Comparison of ENCODE assay signal across 9 mouse cellular contexts in genomic region chr17:56030919-56031318, GRCm38 (mm10). TPM values are rescaled to one million over a fixed set of nuclear protein-coding genes. Genes with fewer than 3 reads are reported as not detected.
DNase-seq lines count a peak whose midpoint lies in the region; ATAC-seq lines count a peak whose summit lies in the region.
"Had no signal": no experiment of that assay in that cellular context is flagged by ENCODE, and none has a peak within 500 bp of the region (broad histone marks: within the 10 kb centered on the region; RNA-seq: fewer than 3 reads in every experiment).

No protein-coding gene starts in this region.

- peak; percentile 46 for ATAC-seq in kidney, embryonic 16.5 days (ENCODE audit: low FRiP score, low TSS enrichment)
- ATAC-seq in megakaryocyte-erythroid progenitor cell, adult 5-6 weeks (replicated peaks; ENCODE audit: low FRiP score, low TSS enrichment, poor library complexity, severe bottlenecking), result peak; percentile 73
- no peak for ATAC-seq in hindbrain, embryonic 14.5 days (ENCODE audit: low FRiP score)
- ATAC-seq in erythroid progenitor cell, adult 5-6 weeks (replicated peaks; ENCODE audit: low FRiP score, poor library complexity, severe bottlenecking), result no peak

- no peak overlapping the region for H3K4me3 ChIP-seq in kidney, embryonic 16.5 days (ENCODE audit: low read length)
- no peak overlapping the region for H3K4me3 ChIP-seq in hindbrain, embryonic 14.5 days (replicated peaks; ENCODE audit: low read length)
- H3K4me3 ChIP-seq: embryonic facial prominence, embryonic 15.5 days had no signal

- WGBS in kidney, embryonic 16.5 days, result 36% methylated on average over 5 of the region's 5 CpGs
- WGBS in hindbrain, embryonic 14.5 days, result 75% methylated on average over 5 of the region's 5 CpGs

- peak overlapping the region; percentile 57; the same call in 1 of the 2 replicates for H3K27ac ChIP-seq in kidney, embryonic 16.5 days (ENCODE audit: low read length)
- H3K27ac ChIP-seq in hindbrain, embryonic 14.5 days, result no peak overlapping the region
- H3K27ac ChIP-seq: embryonic facial prominence, embryonic 15.5 days had no signal

- peak overlapping the region; percentile 42 for H3K9ac ChIP-seq in kidney, embryonic 16.5 days (replicated peaks; ENCODE audit: low read length)
- H3K9ac ChIP-seq in hindbrain, embryonic 14.5 days, result no peak overlapping the region
- H3K9ac ChIP-seq: embryonic facial prominence, embryonic 15.5 days had no signal

- no peak overlapping the region for H3K4me2 ChIP-seq in kidney, embryonic 16.5 days (replicated peaks; ENCODE audit: low read depth, low read length)
- H3K4me2 ChIP-seq in hindbrain, embryonic 14.5 days (replicated peaks), result no peak overlapping the region
- H3K4me2 ChIP-seq: embryonic facial prominence, embryonic 15.5 days had no signal

- H3K4me1 ChIP-seq in kidney, embryonic 16.5 days (ENCODE audit: insufficient read depth, low read length), result peaks cover 62% of the 10 kb centered on the region
- peaks cover 12% of the 10 kb centered on the region; the same call in 1 of the 2 replicates for H3K4me1 ChIP-seq in hindbrain, embryonic 14.5 days (replicated peaks; ENCODE audit: control insufficient read depth, insufficient read depth, low read length)

- no peaks in the 10 kb centered on the region for H3K9me3 ChIP-seq in kidney, embryonic 16.5 days (ENCODE audit: low read length)
- H3K9me3 ChIP-seq in hindbrain, embryonic 14.5 days (ENCODE audit: control insufficient read depth, low read length), result no peaks in the 10 kb centered on the region
- H3K9me3 ChIP-seq: embryonic facial prominence, embryonic 15.5 days had no signal

- peaks cover 15% of the 10 kb centered on the region; the same call in 1 of the 2 replicates for H3K36me3 ChIP-seq in kidney, embryonic 16.5 days (ENCODE audit: insufficient read depth, low read length)
- peaks cover 48% of the 10 kb centered on the region for H3K36me3 ChIP-seq in hindbrain, embryonic 14.5 days (replicated peaks; ENCODE audit: control insufficient read depth, insufficient read depth)

- DNase-seq in cerebellum, adult 11-12 months, result peak; percentile 58
- DNase-seq in cerebellum, postnatal 36 days, result no peak
- peak; percentile 34 to 36 for DNase-seq in spleen, postnatal 36 days (ENCODE audit: low spot score in 2 of 2)
- DNase-seq in spleen, postnatal 14 days (ENCODE audit: low spot score in 2 of 2), result no peak
- no peak for DNase-seq in hindbrain, embryonic 14.5 days (ENCODE audit: low spot score)

- H3K27me3 ChIP-seq in kidney, embryonic 16.5 days (ENCODE audit: insufficient read depth, low read length), result no peaks in the 10 kb centered on the region
- H3K27me3 ChIP-seq in hindbrain, embryonic 14.5 days (ENCODE audit: control insufficient read depth, insufficient read depth, low read length), result no peaks in the 10 kb centered on the region
- H3K27me3 ChIP-seq: embryonic facial prominence, embryonic 15.5 days had no signal

RNA-seq across cellular contexts. Expression of gene Sh3gl1, which starts 5.5 kb away (rescaled TPM):
- 189 and 190 TPM in 2 replicates for polyA plus RNA-seq in kidney, embryonic 16.5 days (2015; fragmentation: Nextera tagmentation; extraction: Ambion mirVana)
- 25.2 and 35.7 TPM in 2 replicates for total RNA-seq in megakaryocyte-erythroid progenitor cell, adult 5-6 weeks (2014; fragmentation: Nextera tagmentation)
- 13.6 and 22.1 TPM in 2 replicates for total RNA-seq in megakaryocyte-erythroid progenitor cell, adult 5-6 weeks (2017)
- polyA plus RNA-seq in hindbrain, embryonic 14.5 days (2014; fragmentation: Nextera tagmentation; extraction: Ambion mirVana), result 91.1 and 94.1 TPM in 2 replicates
- 14.4 and 14.7 TPM in 2 replicates for total RNA-seq in erythroid progenitor cell, adult 5-6 weeks (2015; ENCODE audit: low replicate concordance)
- total RNA-seq in erythroid progenitor cell, adult 5-6 weeks (2017; ENCODE audit: low replicate concordance), result 27.6 and 28.1 TPM in 2 replicates

RNA-seq across cellular contexts. Expression of gene Chaf1a, which starts 9.3 kb away (rescaled TPM):
- 26.0 and 28.4 TPM in 2 replicates for polyA plus RNA-seq in kidney, embryonic 16.5 days (2015; fragmentation: Nextera tagmentation; extraction: Ambion mirVana)
- total RNA-seq in megakaryocyte-erythroid progenitor cell, adult 5-6 weeks (2014; fragmentation: Nextera tagmentation), result 46.9 and 47.7 TPM in 2 replicates
- 34.5 and 37.5 TPM in 2 replicates for total RNA-seq in megakaryocyte-erythroid progenitor cell, adult 5-6 weeks (2017)
- 3.1 and 3.6 TPM in 2 replicates for polyA plus RNA-seq in hindbrain, embryonic 14.5 days (2014; fragmentation: Nextera tagmentation; extraction: Ambion mirVana)
- total RNA-seq in erythroid progenitor cell, adult 5-6 weeks (2015; ENCODE audit: low replicate concordance), result 26.4 and 28.1 TPM in 2 replicates
- total RNA-seq in erythroid progenitor cell, adult 5-6 weeks (2017; ENCODE audit: low replicate concordance), result 32.6 and 39.0 TPM in 2 replicates

RNA-seq across cellular contexts. Expression of gene Mpnd, which starts 25.4 kb away (rescaled TPM):
- polyA plus RNA-seq in kidney, embryonic 16.5 days (2015; fragmentation: Nextera tagmentation; extraction: Ambion mirVana), result 109 and 112 TPM in 2 replicates
- 5.4 and 12.1 TPM in 2 replicates for total RNA-seq in megakaryocyte-erythroid progenitor cell, adult 5-6 weeks (2014; fragmentation: Nextera tagmentation)
- total RNA-seq in megakaryocyte-erythroid progenitor cell, adult 5-6 weeks (2017), result 2.1 and 6.2 TPM in 2 replicates
- 146 and 151 TPM in 2 replicates for polyA plus RNA-seq in hindbrain, embryonic 14.5 days (2014; fragmentation: Nextera tagmentation; extraction: Ambion mirVana)
- 4.0 and 6.7 TPM in 2 replicates for total RNA-seq in erythroid progenitor cell, adult 5-6 weeks (2015; ENCODE audit: low replicate concordance)
- total RNA-seq in erythroid progenitor cell, adult 5-6 weeks (2017; ENCODE audit: low replicate concordance), result 2.3 and 35.3 TPM in 2 replicates

RNA-seq across cellular contexts. Expression of gene Stap2, which starts 25.5 kb away (rescaled TPM):
- 21.0 and 21.4 TPM in 2 replicates for polyA plus RNA-seq in kidney, embryonic 16.5 days (2015; fragmentation: Nextera tagmentation; extraction: Ambion mirVana)
- not detected in 2 replicates for total RNA-seq in megakaryocyte-erythroid progenitor cell, adult 5-6 weeks (2014; fragmentation: Nextera tagmentation)
- total RNA-seq in megakaryocyte-erythroid progenitor cell, adult 5-6 weeks (2017), result not detected in 2 replicates
- polyA plus RNA-seq in hindbrain, embryonic 14.5 days (2014; fragmentation: Nextera tagmentation; extraction: Ambion mirVana), result 5.6 and 6.0 TPM in 2 replicates
- total RNA-seq in erythroid progenitor cell, adult 5-6 weeks (2015; ENCODE audit: low replicate concordance), result not detected in 2 replicates
- total RNA-seq in erythroid progenitor cell, adult 5-6 weeks (2017; ENCODE audit: low replicate concordance), result 0.98 TPM in 1 of 2 replicates, not detected in the other

RNA-seq across cellular contexts. Expression of gene Ubxn6, which starts 43.9 kb away (rescaled TPM):
- polyA plus RNA-seq in kidney, embryonic 16.5 days (2015; fragmentation: Nextera tagmentation; extraction: Ambion mirVana), result 46.2 and 47.2 TPM in 2 replicates
- 16.3 and 21.1 TPM in 2 replicates for total RNA-seq in megakaryocyte-erythroid progenitor cell, adult 5-6 weeks (2014; fragmentation: Nextera tagmentation)
- 13.2 and 29.1 TPM in 2 replicates for total RNA-seq in megakaryocyte-erythroid progenitor cell, adult 5-6 weeks (2017)
- polyA plus RNA-seq in hindbrain, embryonic 14.5 days (2014; fragmentation: Nextera tagmentation; extraction: Ambion mirVana), result 72.0 and 75.6 TPM in 2 replicates
- 4.7 and 8.4 TPM in 2 replicates for total RNA-seq in erythroid progenitor cell, adult 5-6 weeks (2015; ENCODE audit: low replicate concordance)
- total RNA-seq in erythroid progenitor cell, adult 5-6 weeks (2017; ENCODE audit: low replicate concordance), result 1.9 and 5.6 TPM in 2 replicates

Comparison
In these comparisons a context has a peak if more than half of its experiments do, and no peak if none do; other contexts are left out.
1. DNase-seq: peak in cerebellum, adult 11-12 months (single experiment) and spleen, postnatal 36 days (2 of 2); none in cerebellum, postnatal 36 days (0 of 2), spleen, postnatal 14 days (0 of 2) and hindbrain, embryonic 14.5 days (single experiment).
2. ATAC-seq: peak in kidney, embryonic 16.5 days (single experiment) and megakaryocyte-erythroid progenitor cell, adult 5-6 weeks (single experiment); none in hindbrain, embryonic 14.5 days (single experiment) and erythroid progenitor cell, adult 5-6 weeks (single experiment).